Mouse (Mus musculus) kidney, adult 2 months (tissue): ENCODE results near the gene Arpp21.

ENCODE experiments used
- CTCF ChIP-seq: fragments of 200-500 bp; conservative IDR thresholded peaks from 2 replicates; pipeline ENCODE4 v1.5.1; 2011; ENCODE audit warnings: low read depth, mild to moderate bottlenecking, control low read depth, low read length, moderate library complexity, mixed read lengths; ENCODE audit not compliant: insufficient read depth, insufficient read length
- POLR2A ChIP-seq: fragments of 200-500 bp; IDR thresholded peaks from one replicate; pipeline ENCODE4 v1.6.1; 2011; ENCODE audit warnings: low read depth, low read length, control low read depth

- TF ChIP-seq CTCF = no peak
- TF ChIP-seq POLR2A = no peak
These were observed 58.2 kb downstream of the Arpp21 start for GRCm38 (mm10) chr9:112177569-112177968.
